Mouse (Mus musculus): ENCODE data around the gene Ppp1cb. TPM values are rescaled to one million over a fixed set of nuclear protein-coding genes. Genes with fewer than 3 reads are reported as not detected.
A peak's percentile ranks its signal among the peaks of the same experiment; 100 is the strongest.

The Ppp1cb gene
- polyA plus RNA-seq, 1 experiment from 2014 or later, result 246 TPM

DNA sequence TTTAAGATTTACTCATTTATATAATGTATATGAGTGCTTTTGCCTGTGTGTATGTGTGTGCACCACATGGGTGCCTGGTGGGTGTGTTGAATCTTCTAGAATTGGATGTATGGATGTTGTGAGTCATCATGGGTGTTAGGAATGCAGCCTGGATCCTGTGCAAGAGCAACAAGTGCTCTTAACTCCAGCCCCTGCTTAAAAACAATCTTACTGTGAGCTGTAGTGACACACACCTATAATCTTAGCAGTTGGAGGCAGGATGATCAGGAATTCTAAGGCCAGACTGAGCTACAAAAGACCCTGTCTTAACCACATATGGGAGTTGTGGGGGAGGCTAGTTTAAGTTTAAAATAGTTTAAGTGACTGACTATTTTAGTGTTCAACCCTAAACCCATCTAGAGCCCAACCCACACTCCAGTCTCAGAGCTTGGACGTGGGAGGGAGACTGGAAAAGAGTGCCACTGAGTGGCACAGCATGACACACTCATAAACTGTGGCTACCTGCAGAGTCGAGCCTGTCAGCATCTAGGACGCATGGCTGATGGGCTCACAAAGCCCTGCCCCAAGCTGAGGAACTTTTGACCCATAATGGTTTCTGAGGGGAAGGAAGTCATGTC lies 35.5 kb downstream of the Ppp1cb start:
- WGBS, result 80% methylated on average over 3 of the region's 3 CpGs
- peaks cover 22% of the 10 kb centered on the region for H3K36me3 ChIP-seq (ENCODE audit: control insufficient read depth, insufficient read depth, low read length)

DNA sequence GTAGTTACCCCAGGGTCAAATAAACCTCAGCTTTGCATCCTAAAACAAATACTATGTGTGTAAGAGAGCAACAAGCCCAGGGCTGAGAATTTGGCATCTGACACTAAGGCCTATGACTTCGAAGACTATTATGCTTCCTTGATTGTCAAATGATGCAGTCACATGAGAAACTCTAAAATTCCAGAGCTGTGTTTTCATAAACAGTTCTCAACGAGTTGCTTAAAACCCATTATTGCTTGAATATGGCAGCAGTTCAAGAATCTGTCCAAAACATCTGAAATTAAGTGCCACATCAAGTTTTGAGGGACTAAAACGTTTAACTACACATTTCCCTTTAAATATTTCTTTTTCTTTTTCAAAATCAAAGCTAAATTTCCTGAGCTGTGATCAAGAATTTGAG lies 50.1 kb downstream of the Ppp1cb start:
- Histone ChIP-seq H3K4me1 (ENCODE audit: control insufficient read depth, insufficient read depth, low read length) (no peaks in the 10 kb centered on the region), H3K9me3 (replicated peaks; ENCODE audit: control insufficient read depth, low read length) (no peaks in the 10 kb centered on the region), H3K4me3 (replicated peaks; ENCODE audit: low read length) (no peak overlapping the region), H3K27me3 (ENCODE audit: control insufficient read depth, insufficient read depth, low read length) (no peaks in the 10 kb centered on the region), H3K27ac (ENCODE audit: low read length) (no peak overlapping the region), H3K9ac (ENCODE audit: low read length) (no peak overlapping the region), H3K36me3 (ENCODE audit: control insufficient read depth, insufficient read depth, low read length) (0 out of 2 replicates have a peak, but pooled peaks cover 8% of the 10 kb centered on the region), H3K4me2 (ENCODE audit: low read depth, low read length) (no peak overlapping the region)
- 39% methylated on average over 3 of the region's 3 CpGs for WGBS
- ATAC-seq (ENCODE audit: insufficient read depth, low FRiP score), result no peak

More for the DNA sequence above, 35.5 kb downstream of the Ppp1cb start:
- no peak for ATAC-seq (ENCODE audit: insufficient read depth, low FRiP score)
- no peak overlapping the region for H3K4me3 ChIP-seq (replicated peaks; ENCODE audit: low read length)
- H3K27ac ChIP-seq (ENCODE audit: low read length), result no peak overlapping the region
- H3K9me3 ChIP-seq (replicated peaks; ENCODE audit: control insufficient read depth, low read length), result no peaks in the 10 kb centered on the region
- no peaks in the 10 kb centered on the region for H3K4me1 ChIP-seq (ENCODE audit: control insufficient read depth, insufficient read depth, low read length)
- H3K4me2 ChIP-seq (ENCODE audit: low read depth, low read length), result no peak overlapping the region
- no peak overlapping the region for H3K9ac ChIP-seq (ENCODE audit: low read length)
- H3K27me3 ChIP-seq (ENCODE audit: control insufficient read depth, insufficient read depth, low read length), result no peaks in the 10 kb centered on the region

GRCm38 (mm10) chr5:32520381-32520780 lies 61.7 kb downstream of the Ppp1cb start:
- no peak overlapping the region for H3K4me2 ChIP-seq (ENCODE audit: low read depth, low read length)
- no peak overlapping the region for H3K4me3 ChIP-seq (replicated peaks; ENCODE audit: low read length)
- no peaks in the 10 kb centered on the region for H3K9me3 ChIP-seq (replicated peaks; ENCODE audit: control insufficient read depth, low read length)
- H3K27me3 ChIP-seq (ENCODE audit: control insufficient read depth, insufficient read depth, low read length), result no peaks in the 10 kb centered on the region
- H3K36me3 ChIP-seq (ENCODE audit: control insufficient read depth, insufficient read depth, low read length), result no peaks in the 10 kb centered on the region
- no peak overlapping the region for H3K9ac ChIP-seq (ENCODE audit: low read length)
- 38% methylated on average over 1 of the region's 1 CpGs for WGBS
- H3K4me1 ChIP-seq (ENCODE audit: control insufficient read depth, insufficient read depth, low read length), result no peaks in the 10 kb centered on the region
- no peak overlapping the region for H3K27ac ChIP-seq (ENCODE audit: low read length)
- ATAC-seq (ENCODE audit: insufficient read depth, low FRiP score), result no peak

DNA sequence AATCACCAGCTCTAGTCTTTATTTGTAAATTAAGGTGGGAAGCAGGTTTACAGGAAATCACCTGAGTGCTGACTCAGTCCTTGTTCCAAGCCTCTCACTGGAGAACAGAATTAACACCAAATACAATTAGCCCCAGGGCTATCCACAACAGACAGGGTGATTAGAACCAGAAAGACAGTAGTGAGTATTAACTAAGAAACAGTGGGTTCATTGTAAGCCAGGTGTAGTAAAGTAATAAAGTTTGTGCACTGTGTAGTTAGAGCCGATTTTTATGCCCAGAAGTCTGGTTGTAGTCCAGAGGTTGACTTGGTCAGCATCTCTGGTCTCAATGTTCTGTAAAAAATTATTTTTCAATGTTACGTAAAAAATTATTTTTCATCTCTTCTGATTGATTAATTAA lies 90.8 kb downstream of the Ppp1cb start:
- no peak for ATAC-seq (ENCODE audit: insufficient read depth, low FRiP score)
- H3K4me1 ChIP-seq (ENCODE audit: control insufficient read depth, insufficient read depth, low read length), result no peaks in the 10 kb centered on the region
- no peaks in the 10 kb centered on the region for H3K36me3 ChIP-seq (ENCODE audit: control insufficient read depth, insufficient read depth, low read length)
- no peaks in the 10 kb centered on the region for H3K9me3 ChIP-seq (replicated peaks; ENCODE audit: control insufficient read depth, low read length)
- H3K27ac ChIP-seq (ENCODE audit: low read length), result no peak overlapping the region
- H3K4me3 ChIP-seq (replicated peaks; ENCODE audit: low read length), result no peak overlapping the region
- no peaks in the 10 kb centered on the region for H3K27me3 ChIP-seq (ENCODE audit: control insufficient read depth, insufficient read depth, low read length)
- H3K9ac ChIP-seq (ENCODE audit: low read length), result no peak overlapping the region
- WGBS, result 83% methylated on average over 2 of the region's 2 CpGs
- H3K4me2 ChIP-seq (ENCODE audit: low read depth, low read length), result no peak overlapping the region

DNA sequence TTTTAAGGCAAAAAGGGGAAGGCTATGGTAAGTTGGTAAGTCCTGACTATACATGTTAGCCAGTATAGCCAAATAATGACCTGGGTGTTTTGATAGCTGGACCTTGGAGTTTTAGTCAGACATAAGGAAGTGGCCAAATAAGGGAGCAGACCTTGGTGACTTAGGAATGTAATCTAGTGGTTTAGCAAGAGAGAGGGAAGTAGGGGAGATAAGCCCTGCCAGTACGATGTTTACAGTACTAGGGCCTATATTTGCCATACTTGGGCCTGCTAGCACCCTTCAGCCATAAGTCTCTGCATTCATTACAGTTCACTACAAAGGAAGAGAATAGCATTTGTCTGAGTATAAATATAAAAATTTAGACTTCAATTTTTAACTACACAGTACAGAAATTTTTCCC lies 106.1 kb downstream of the Ppp1cb start:
- Histone ChIP-seq H3K27me3 (ENCODE audit: control insufficient read depth, insufficient read depth, low read length) (no peaks in the 10 kb centered on the region), H3K9me3 (replicated peaks; ENCODE audit: control insufficient read depth, low read length) (no peaks in the 10 kb centered on the region), H3K4me1 (ENCODE audit: control insufficient read depth, insufficient read depth, low read length) (no peaks in the 10 kb centered on the region), H3K4me2 (ENCODE audit: low read depth, low read length) (no peak overlapping the region), H3K4me3 (replicated peaks; ENCODE audit: low read length) (no peak overlapping the region), H3K36me3 (ENCODE audit: control insufficient read depth, insufficient read depth, low read length) (no peaks in the 10 kb centered on the region), H3K27ac (ENCODE audit: low read length) (no peak overlapping the region), H3K9ac (ENCODE audit: low read length) (no peak overlapping the region)
- 31% methylated on average over 1 of the region's 1 CpGs for WGBS
- peak; percentile 56; the same call in 1 of the 2 replicates for ATAC-seq (ENCODE audit: insufficient read depth, low FRiP score)

Other genes starting within 250 kb of the Ppp1cb start
- 0.94 and 1.4 TPM in 2 replicates for gene Plb1, start 226.1 kb upstream of the Ppp1cb start, polyA plus RNA-seq (2015; fragmentation: Nextera tagmentation; extraction: Ambion mirVana)
- 30.1 and 30.5 TPM in 2 replicates for gene Yes1, start 152.3 kb downstream of the Ppp1cb start, polyA plus RNA-seq (2015; fragmentation: Nextera tagmentation; extraction: Ambion mirVana)